Mouse (Mus musculus): ENCODE data around the gene Zfp69. TPM values are rescaled to one million over a fixed set of nuclear protein-coding genes. Genes with fewer than 3 reads are reported as not detected.

Gene Zfp69
- polyA plus RNA-seq, 1 experiment from 2014 or later = 10.3 TPM

GRCm38 (mm10) chr4:120890754-120891440 lies 60.6 kb downstream of the Zfp69 start:
- Histone ChIP-seq H3K4me1 (peaks cover 23% of the 10 kb centered on the region), H3K9me3 (replicated peaks) (no peaks in the 10 kb centered on the region), H3K27ac (replicated peaks) (peak overlapping the region; percentile 49), H3K27me3 (ENCODE audit: low read depth, poor library complexity, severe bottlenecking) (peaks cover 7% of the 10 kb centered on the region; the same call in 1 of the 2 replicates), H3K4me3 (no peak overlapping the region), H3K36me3 (no peaks in the 10 kb centered on the region)
- 65% methylated on average over 11 of the region's 11 CpGs for whole genome bisulfite sequencing
- DNase-seq (ENCODE audit: low spot score) = no peak

DNA sequence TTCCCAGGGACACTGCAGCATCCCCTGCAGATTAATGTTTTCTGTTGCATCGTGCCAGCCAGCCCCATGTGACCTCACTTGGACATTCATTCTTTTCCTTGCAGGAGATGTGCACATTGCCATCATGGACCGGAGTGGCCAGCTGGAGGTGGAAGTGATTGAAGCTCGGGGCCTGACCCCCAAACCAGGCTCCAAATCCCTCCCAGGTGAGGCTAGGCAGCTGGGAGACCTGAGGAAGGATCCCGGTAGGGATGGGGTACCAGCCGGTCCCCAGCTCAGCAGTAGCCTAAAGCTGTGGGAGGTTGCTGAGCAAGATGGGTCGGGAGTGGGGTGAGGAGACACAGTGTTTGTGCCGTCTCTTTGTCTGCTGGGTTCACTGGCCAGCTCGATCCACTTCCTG lies 62.6 kb downstream of the Zfp69 start:
- no peak for DNase-seq (ENCODE audit: low spot score)
- no peaks in the 10 kb centered on the region for H3K36me3 ChIP-seq
- H3K4me3 ChIP-seq = no peak overlapping the region
- peaks cover 28% of the 10 kb centered on the region for H3K4me1 ChIP-seq
- peaks cover 7% of the 10 kb centered on the region; the same call in 1 of the 2 replicates for H3K27me3 ChIP-seq (ENCODE audit: low read depth, poor library complexity, severe bottlenecking)
- no peak overlapping the region; the same call in 1 of the 2 replicates for H3K27ac ChIP-seq (replicated peaks)
- 78% methylated on average over 8 of the region's 8 CpGs for WGBS
- no peaks in the 10 kb centered on the region for H3K9me3 ChIP-seq (replicated peaks)

DNA sequence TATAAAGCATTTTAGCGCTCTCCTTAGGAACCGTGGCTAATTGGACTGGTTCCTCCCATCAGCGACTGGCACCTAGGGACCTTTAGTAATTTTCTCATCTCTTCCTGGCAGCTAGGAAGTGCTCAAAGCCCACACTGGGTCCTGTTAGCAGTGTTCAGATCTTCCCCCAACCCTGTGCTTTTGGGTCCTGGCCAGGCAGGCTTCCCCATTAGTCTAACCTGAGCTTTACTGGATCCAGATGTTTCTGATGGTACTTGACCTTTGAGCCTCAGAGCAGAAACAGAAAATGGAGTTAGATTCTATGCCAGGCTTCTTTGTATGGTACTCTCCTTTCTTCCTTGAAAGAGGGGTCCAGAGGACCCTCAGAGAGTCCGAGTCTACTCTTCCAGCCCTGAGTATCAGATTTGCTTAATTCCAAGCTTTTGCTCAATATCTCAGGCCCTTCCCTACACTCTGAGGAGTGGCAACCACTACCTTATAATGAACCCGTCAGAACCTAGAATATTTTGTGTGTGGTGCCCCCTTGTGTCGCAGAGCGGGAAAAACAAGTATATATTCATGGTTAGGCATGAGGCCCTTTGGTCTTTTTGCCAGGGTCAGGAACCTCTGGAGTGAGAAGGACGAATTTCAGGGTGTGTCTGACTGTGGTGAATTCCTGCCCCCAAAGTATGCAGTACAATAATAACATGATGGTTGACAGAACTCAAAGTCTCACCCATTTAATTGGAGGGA lies 64.0 kb downstream of the Zfp69 start:
- Histone ChIP-seq H3K9me3 (replicated peaks) (no peaks in the 10 kb centered on the region), H3K4me1 (peaks cover 36% of the 10 kb centered on the region), H3K27me3 (ENCODE audit: low read depth, poor library complexity, severe bottlenecking) (peaks cover 14% of the 10 kb centered on the region; the same call in 1 of the 2 replicates), H3K27ac (replicated peaks) (no peak overlapping the region), H3K4me3 (no peak overlapping the region), H3K36me3 (no peaks in the 10 kb centered on the region)
- peak; percentile 60 for DNase-seq (ENCODE audit: low spot score)
- WGBS = 31% methylated on average over 8 of the region's 8 CpGs

DNA sequence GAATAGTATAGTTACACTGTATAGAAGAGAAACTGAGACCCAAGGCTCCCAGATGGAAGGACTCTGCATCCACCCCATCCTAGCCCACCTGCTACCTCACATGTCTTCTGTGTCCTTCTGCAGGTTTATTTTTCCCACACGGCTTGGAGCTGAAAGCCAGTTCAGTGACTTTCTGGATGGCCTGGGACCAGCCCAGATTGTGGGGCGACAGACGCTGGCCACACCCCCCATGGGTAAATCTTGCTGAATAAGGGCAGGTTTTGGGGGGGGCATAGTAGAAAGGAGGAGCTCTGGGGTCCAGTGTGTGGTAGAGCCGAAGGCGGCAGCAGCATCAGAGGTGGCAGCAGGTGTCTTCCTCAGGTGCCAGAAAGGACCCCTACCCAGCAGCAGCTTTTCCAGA lies 64.7 kb downstream of the Zfp69 start:
- Histone ChIP-seq H3K4me3 (no peak overlapping the region), H3K36me3 (no peaks in the 10 kb centered on the region), H3K9me3 (replicated peaks) (no peaks in the 10 kb centered on the region), H3K4me1 (peaks cover 44% of the 10 kb centered on the region), H3K27ac (replicated peaks) (no peak overlapping the region), H3K27me3 (ENCODE audit: low read depth, poor library complexity, severe bottlenecking) (peaks cover 14% of the 10 kb centered on the region; the same call in 1 of the 2 replicates)
- WGBS = 87% methylated on average over 5 of the region's 5 CpGs
- no peak for DNase-seq (ENCODE audit: low spot score)

- WGBS = 60% methylated on average over 4 of the region's 4 CpGs
- H3K4me1 ChIP-seq = peaks cover 44% of the 10 kb centered on the region
- no peaks in the 10 kb centered on the region for H3K9me3 ChIP-seq (replicated peaks)
- H3K27ac ChIP-seq (replicated peaks) = no peak overlapping the region
- no peak for DNase-seq (ENCODE audit: low spot score)
- no peaks in the 10 kb centered on the region for H3K36me3 ChIP-seq
- peaks cover 14% of the 10 kb centered on the region; the same call in 1 of the 2 replicates for H3K27me3 ChIP-seq (ENCODE audit: low read depth, poor library complexity, severe bottlenecking)
- H3K4me3 ChIP-seq = no peak overlapping the region
These were observed 65.4 kb downstream of the Zfp69 start for GRCm38 (mm10) chr4:120886131-120886530.

DNA sequence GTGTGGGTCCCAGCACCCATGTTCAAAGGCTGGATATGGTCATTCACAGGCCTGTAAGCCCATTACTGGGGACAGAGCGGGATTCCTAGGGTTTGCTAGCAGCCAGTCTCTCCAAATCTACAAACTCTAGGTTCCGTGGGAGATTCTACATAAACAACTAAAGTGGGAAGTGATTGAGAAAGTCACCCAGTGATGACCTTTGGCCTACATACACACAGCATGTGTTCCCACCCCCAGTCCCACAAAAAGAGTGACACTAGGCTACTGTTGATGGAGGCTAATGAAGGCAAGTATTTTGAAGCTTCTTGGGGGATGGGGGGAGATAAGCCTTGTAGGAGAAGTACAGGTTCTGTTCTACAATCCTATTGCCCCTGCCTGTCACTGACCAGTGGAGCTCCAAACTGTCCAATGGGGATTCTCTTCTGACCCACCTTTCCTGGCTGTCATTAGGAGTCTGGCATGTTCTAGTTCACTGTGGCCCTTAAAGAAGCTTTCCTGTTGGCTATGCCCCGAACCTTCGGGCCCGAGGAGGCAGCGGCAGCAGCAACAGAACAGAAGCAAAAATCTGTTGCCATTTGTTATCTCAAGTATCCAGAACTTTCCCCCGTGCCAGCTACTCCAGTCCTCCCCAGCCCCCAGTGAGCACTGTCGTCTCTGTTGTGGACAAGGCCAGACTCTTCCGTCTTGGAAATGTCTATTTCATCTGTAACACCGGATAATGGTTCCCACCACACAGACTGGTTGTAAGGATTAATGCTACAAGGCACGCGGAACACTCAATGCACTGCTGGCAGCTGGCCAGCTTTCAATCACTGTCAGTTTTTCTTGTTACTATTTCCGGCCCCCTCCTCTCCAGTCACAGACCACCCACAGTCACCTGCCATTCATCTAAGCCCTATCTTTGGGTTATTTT lies 66.0 kb downstream of the Zfp69 start:
- 72% methylated on average over 13 of the region's 13 CpGs for WGBS
- Histone ChIP-seq H3K27ac (replicated peaks) (0 out of 2 replicates have a peak overlapping the region, but pooled peaks have one; percentile 4), H3K4me3 (no peak overlapping the region), H3K36me3 (no peaks in the 10 kb centered on the region), H3K27me3 (ENCODE audit: low read depth, poor library complexity, severe bottlenecking) (peaks cover 14% of the 10 kb centered on the region; the same call in 1 of the 2 replicates), H3K9me3 (replicated peaks) (no peaks in the 10 kb centered on the region), H3K4me1 (peaks cover 44% of the 10 kb centered on the region)
- DNase-seq (ENCODE audit: low spot score) = no peak

GRCm38 (mm10) chr4:120882002-120882625 lies 69.4 kb downstream of the Zfp69 start:
- peak; percentile 66 for DNase-seq (ENCODE audit: low spot score)
- Histone ChIP-seq H3K4me3 (peak overlapping the region; percentile 12; the same call in 1 of the 2 replicates), H3K27ac (replicated peaks) (peak overlapping the region; percentile 24), H3K4me1 (peaks cover 50% of the 10 kb centered on the region), H3K27me3 (ENCODE audit: low read depth, poor library complexity, severe bottlenecking) (peaks cover 14% of the 10 kb centered on the region; the same call in 1 of the 2 replicates), H3K9me3 (replicated peaks) (no peaks in the 10 kb centered on the region), H3K36me3 (no peaks in the 10 kb centered on the region)
- WGBS = 34% methylated on average over 5 of the region's 5 CpGs

- peak overlapping the region; percentile 30; the same call in 1 of the 2 replicates for H3K27ac ChIP-seq (replicated peaks)
- WGBS = 56% methylated on average over 6 of the region's 6 CpGs
- H3K4me3 ChIP-seq = no peak overlapping the region
- 0 out of 2 replicates have a peak, but pooled peaks cover 7% of the 10 kb centered on the region for H3K27me3 ChIP-seq (ENCODE audit: low read depth, poor library complexity, severe bottlenecking)
- no peaks in the 10 kb centered on the region for H3K9me3 ChIP-seq (replicated peaks)
- no peak for DNase-seq (ENCODE audit: low spot score)
- H3K36me3 ChIP-seq = no peaks in the 10 kb centered on the region
- peaks cover 50% of the 10 kb centered on the region for H3K4me1 ChIP-seq
These were observed 70.6 kb downstream of the Zfp69 start for GRCm38 (mm10) chr4:120880731-120881432.

Small RNAs within 50 kb of the gene (microRNA-seq; reads per million reads assigned to microRNA genes)
- not detected for gene Mir7015

Other genes starting within 250 kb of the Zfp69 start
- gene Kcnq4, start 203.1 kb downstream of the Zfp69 start, polyA plus RNA-seq (2016; fragmentation: Nextera tagmentation; extraction: Ambion mirVana) = 2.1 and 3.0 TPM in 2 replicates
- gene Nfyc, start 120.1 kb downstream of the Zfp69 start, polyA plus RNA-seq (2016; fragmentation: Nextera tagmentation; extraction: Ambion mirVana) = 123 and 127 TPM in 2 replicates
- gene Rims3, start 96.9 kb downstream of the Zfp69 start, polyA plus RNA-seq (2016; fragmentation: Nextera tagmentation; extraction: Ambion mirVana) = 3.8 and 5.4 TPM in 2 replicates
- gene Exo5, start 26.7 kb downstream of the Zfp69 start, polyA plus RNA-seq (2016; fragmentation: Nextera tagmentation; extraction: Ambion mirVana) = 36.6 and 39.0 TPM in 2 replicates
- gene Smap2, start 65.5 kb upstream of the Zfp69 start, polyA plus RNA-seq (2016; fragmentation: Nextera tagmentation; extraction: Ambion mirVana) = 14.0 and 16.1 TPM in 2 replicates
- gene Col9a2, start 87.7 kb upstream of the Zfp69 start, polyA plus RNA-seq (2016; fragmentation: Nextera tagmentation; extraction: Ambion mirVana) = 1.4 and 3.7 TPM in 2 replicates
- gene Zmpste24, start 146.5 kb upstream of the Zfp69 start, polyA plus RNA-seq (2016; fragmentation: Nextera tagmentation; extraction: Ambion mirVana) = 29.1 and 31.8 TPM in 2 replicates
- gene Tmco2, start 157.5 kb upstream of the Zfp69 start, polyA plus RNA-seq (2016; fragmentation: Nextera tagmentation; extraction: Ambion mirVana) = not detected in 2 replicates

All from midbrain, embryonic 10.5 days (tissue).